Mouse (Mus musculus): Measurements from ENCODE around the gene Asic5. TPM values are rescaled to one million over a fixed set of nuclear protein-coding genes. Genes with fewer than 3 reads are reported as not detected.

The Asic5 gene
- polyA plus RNA-seq, 1 experiment, result not detected

DNA sequence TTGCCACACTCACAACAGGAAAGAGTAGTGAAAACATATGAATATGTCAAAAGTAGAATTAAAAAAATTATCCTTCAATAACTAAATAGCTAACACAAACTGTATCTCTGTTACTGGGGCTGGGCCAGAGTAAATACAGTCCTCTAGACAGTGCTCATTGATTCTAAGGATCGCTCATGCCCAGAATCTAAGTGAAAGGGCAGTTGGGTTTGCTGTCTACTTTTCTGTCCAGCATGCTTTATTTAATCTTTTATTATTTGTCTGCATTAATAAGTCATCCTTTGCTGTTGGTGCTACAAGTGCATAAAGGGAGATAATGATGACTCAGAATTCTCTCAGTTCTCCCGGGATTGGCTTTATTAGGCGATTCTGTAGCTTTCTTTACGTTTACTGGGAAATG, 13.3 kb downstream of the Asic5 start:
- no peak overlapping the region for H3K4me3 ChIP-seq (ENCODE audit: insufficient read depth, low read length)
- H3K4me1 ChIP-seq (ENCODE audit: control insufficient read depth, insufficient read depth, low read length), result no peaks in the 10 kb centered on the region
- no peak overlapping the region for H3K27ac ChIP-seq (ENCODE audit: insufficient read depth, low read depth, low read length)
- TF ChIP-seq POLR2A (IDR thresholded peaks at IDR 0.05; ENCODE audit: borderline replicate concordance, low read depth, low read length), result no peak
- TF ChIP-seq CTCF (IDR thresholded peaks at IDR 0.05; ENCODE audit: low read depth, low read length), result no peak

- no peaks in the 10 kb centered on the region for H3K4me1 ChIP-seq (ENCODE audit: control insufficient read depth, insufficient read depth, low read length)
- H3K27ac ChIP-seq (ENCODE audit: insufficient read depth, low read depth, low read length), result no peak overlapping the region
- TF ChIP-seq CTCF (IDR thresholded peaks at IDR 0.05; ENCODE audit: low read depth, low read length) (no peak), POLR2A (IDR thresholded peaks at IDR 0.05; ENCODE audit: borderline replicate concordance, low read depth, low read length) (no peak)
- no peak overlapping the region for H3K4me3 ChIP-seq (ENCODE audit: insufficient read depth, low read length)
These were observed 13.9 kb downstream of the Asic5 start for GRCm38 (mm10) chr3:81995988-81996387.

GRCm38 (mm10) chr3:82007002-82007401, 24.9 kb downstream of the Asic5 start:
- no peak overlapping the region for H3K4me3 ChIP-seq (ENCODE audit: insufficient read depth, low read length)
- TF ChIP-seq CTCF (IDR thresholded peaks at IDR 0.05; ENCODE audit: low read depth, low read length) (no peak), POLR2A (IDR thresholded peaks at IDR 0.05; ENCODE audit: borderline replicate concordance, low read depth, low read length) (no peak)
- H3K4me1 ChIP-seq (ENCODE audit: control insufficient read depth, insufficient read depth, low read length), result no peaks in the 10 kb centered on the region
- no peak overlapping the region for H3K27ac ChIP-seq (ENCODE audit: insufficient read depth, low read depth, low read length)

GRCm38 (mm10) chr3:82014148-82014703, 32.1 kb downstream of the Asic5 start:
- Histone ChIP-seq H3K4me3 (ENCODE audit: insufficient read depth, low read length) (no peak overlapping the region), H3K27ac (ENCODE audit: insufficient read depth, low read depth, low read length) (no peak overlapping the region), H3K4me1 (ENCODE audit: control insufficient read depth, insufficient read depth, low read length) (no peaks in the 10 kb centered on the region)
- TF ChIP-seq CTCF (IDR thresholded peaks at IDR 0.05; ENCODE audit: low read depth, low read length) (no peak), POLR2A (IDR thresholded peaks at IDR 0.05; ENCODE audit: borderline replicate concordance, low read depth, low read length) (no peak)

DNA sequence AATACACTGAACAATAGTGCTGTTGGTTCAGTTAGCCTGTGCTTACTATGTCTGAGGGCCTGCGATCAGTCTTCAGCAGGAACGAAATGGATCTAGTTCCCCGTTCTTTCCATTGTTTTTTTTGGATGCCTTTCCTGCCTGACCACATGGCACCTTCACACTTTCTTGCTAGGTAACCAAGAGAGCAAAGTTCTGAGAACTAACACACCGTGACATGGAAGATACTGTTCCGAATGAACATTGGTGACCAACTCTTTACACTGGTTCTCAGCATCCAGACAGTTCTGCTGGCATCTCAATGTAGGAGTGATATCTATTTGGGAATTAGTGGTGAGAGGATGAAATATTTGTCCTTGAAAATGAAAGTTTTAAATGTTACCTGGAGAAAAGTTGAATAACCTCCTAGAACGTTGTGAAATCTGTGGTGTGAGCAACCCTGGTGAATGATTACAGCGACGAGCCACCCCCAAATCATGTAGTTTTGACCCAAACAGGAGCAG, 40.4 kb downstream of the Asic5 start:
- H3K4me3 ChIP-seq (ENCODE audit: insufficient read depth, low read length), result no peak overlapping the region
- H3K27ac ChIP-seq (ENCODE audit: insufficient read depth, low read depth, low read length), result no peak overlapping the region
- TF ChIP-seq POLR2A (IDR thresholded peaks at IDR 0.05; ENCODE audit: borderline replicate concordance, low read depth, low read length) (no peak), CTCF (IDR thresholded peaks at IDR 0.05; ENCODE audit: low read depth, low read length) (no peak)
- H3K4me1 ChIP-seq (ENCODE audit: control insufficient read depth, insufficient read depth, low read length), result no peaks in the 10 kb centered on the region

DNA sequence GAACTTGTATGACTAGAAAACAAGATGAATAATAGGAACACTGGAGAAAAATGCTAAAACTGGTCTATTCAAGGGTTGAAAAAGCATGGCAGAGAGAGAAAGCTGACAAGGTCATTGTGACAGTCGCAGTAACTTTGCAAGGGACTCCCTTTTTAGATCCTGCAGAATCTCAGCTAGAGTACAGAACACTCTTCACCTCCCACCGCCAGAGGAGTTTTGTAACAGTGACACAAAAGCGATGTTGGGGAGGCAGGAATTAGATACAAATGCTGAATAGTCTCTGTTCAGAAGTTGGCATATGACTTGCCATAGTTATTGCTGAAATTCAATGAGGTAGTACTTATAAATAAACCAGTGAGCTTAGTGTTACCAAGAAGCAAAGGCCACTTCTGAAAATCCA, 41.0 kb downstream of the Asic5 start:
- Histone ChIP-seq H3K27ac (ENCODE audit: insufficient read depth, low read depth, low read length) (no peak overlapping the region), H3K4me1 (ENCODE audit: control insufficient read depth, insufficient read depth, low read length) (no peaks in the 10 kb centered on the region), H3K4me3 (ENCODE audit: insufficient read depth, low read length) (no peak overlapping the region)
- no peak for TF ChIP-seq POLR2A (IDR thresholded peaks at IDR 0.05; ENCODE audit: borderline replicate concordance, low read depth, low read length)
- no peak for TF ChIP-seq CTCF (IDR thresholded peaks at IDR 0.05; ENCODE audit: low read depth, low read length)

DNA sequence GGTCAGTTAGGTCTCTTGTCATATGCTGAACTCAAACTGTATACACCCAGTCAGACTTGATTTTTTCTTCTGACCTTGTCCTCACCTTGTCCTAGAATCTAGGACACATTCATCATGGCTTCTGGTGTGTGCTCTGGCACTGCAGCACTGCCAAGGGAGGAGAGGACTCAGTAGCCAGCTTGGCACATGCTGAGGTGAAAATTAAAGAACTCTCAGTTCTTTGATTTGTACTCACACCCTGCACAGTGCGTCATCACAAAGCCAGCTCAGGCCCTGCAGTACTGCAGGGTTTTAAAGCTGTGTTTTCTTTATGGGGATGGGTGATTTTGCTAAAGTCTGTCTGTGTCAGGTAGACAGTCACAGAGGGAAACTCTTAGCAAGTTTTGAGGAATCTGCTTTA, 45.2 kb downstream of the Asic5 start:
- Histone ChIP-seq H3K27ac (ENCODE audit: insufficient read depth, low read depth, low read length) (no peak overlapping the region), H3K4me1 (ENCODE audit: control insufficient read depth, insufficient read depth, low read length) (no peaks in the 10 kb centered on the region), H3K4me3 (ENCODE audit: insufficient read depth, low read length) (no peak overlapping the region)
- TF ChIP-seq CTCF (IDR thresholded peaks at IDR 0.05; ENCODE audit: low read depth, low read length) (no peak), POLR2A (IDR thresholded peaks at IDR 0.05; ENCODE audit: borderline replicate concordance, low read depth, low read length) (no peak)

- Histone ChIP-seq H3K27ac (ENCODE audit: insufficient read depth, low read depth, low read length) (no peak overlapping the region), H3K4me1 (ENCODE audit: control insufficient read depth, insufficient read depth, low read length) (no peaks in the 10 kb centered on the region), H3K4me3 (ENCODE audit: insufficient read depth, low read length) (no peak overlapping the region)
- TF ChIP-seq CTCF (IDR thresholded peaks at IDR 0.05; ENCODE audit: low read depth, low read length), result no peak
- TF ChIP-seq POLR2A (IDR thresholded peaks at IDR 0.05; ENCODE audit: borderline replicate concordance, low read depth, low read length), result no peak
These were observed 47.1 kb downstream of the Asic5 start for GRCm38 (mm10) chr3:82029229-82029628.

GRCm38 (mm10) chr3:82030008-82030748, 48.1 kb downstream of the Asic5 start:
- H3K4me1 ChIP-seq (ENCODE audit: control insufficient read depth, insufficient read depth, low read length), result no peaks in the 10 kb centered on the region
- H3K4me3 ChIP-seq (ENCODE audit: insufficient read depth, low read length), result no peak overlapping the region
- no peak overlapping the region for H3K27ac ChIP-seq (ENCODE audit: insufficient read depth, low read depth, low read length)
- TF ChIP-seq POLR2A (IDR thresholded peaks at IDR 0.05; ENCODE audit: borderline replicate concordance, low read depth, low read length) (no peak), CTCF (IDR thresholded peaks at IDR 0.05; ENCODE audit: low read depth, low read length) (no peak)

DNA sequence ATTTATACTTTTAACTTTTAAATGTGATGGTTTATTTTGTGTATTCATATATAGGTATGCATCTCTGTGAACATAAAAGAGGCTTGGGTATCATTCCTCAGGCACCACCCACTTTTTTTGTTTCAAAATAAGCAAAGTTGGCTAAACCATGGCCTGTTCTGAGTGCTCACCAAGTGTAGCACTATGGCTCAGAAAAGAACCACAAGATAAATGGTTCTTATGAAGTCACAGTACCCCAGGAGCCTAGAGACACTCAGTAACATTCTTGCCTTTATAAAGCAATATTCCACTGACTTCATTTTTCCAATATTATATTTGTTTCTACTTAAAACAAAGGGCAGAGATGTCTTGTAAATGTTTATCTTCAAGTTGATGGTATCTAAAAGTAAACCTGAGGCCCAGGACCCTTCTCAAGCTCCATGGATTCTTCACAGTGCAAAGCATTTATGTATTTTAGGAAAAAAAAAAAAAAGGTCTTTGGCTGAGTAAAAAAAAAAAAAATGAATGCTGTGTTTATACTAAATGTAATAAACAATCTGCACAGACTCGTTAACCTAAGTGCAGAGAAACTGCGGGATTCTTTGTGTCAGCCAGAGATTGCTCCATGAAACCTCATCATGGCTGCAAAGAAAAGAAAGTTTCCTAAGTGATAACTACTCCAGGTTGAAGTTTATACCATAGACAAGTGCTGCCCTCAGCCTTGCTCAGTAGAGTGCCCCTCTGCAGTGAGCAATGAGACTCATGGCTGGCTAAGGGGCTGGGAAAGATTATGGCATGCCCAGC, 54.4 kb downstream of the Asic5 start:
- Histone ChIP-seq H3K4me3 (ENCODE audit: insufficient read depth, low read length) (no peak overlapping the region), H3K27ac (ENCODE audit: insufficient read depth, low read depth, low read length) (no peak overlapping the region), H3K4me1 (ENCODE audit: control insufficient read depth, insufficient read depth, low read length) (no peaks in the 10 kb centered on the region)
- no peak for TF ChIP-seq CTCF (IDR thresholded peaks at IDR 0.05; ENCODE audit: low read depth, low read length)
- TF ChIP-seq POLR2A (IDR thresholded peaks at IDR 0.05; ENCODE audit: borderline replicate concordance, low read depth, low read length), result no peak
